Mouse (Mus musculus): ENCODE measurements around the gene Gabbr2. TPM values are rescaled to one million over a fixed set of nuclear protein-coding genes. Genes with fewer than 3 reads are reported as not detected.

Gene Gabbr2
- polyA plus RNA-seq, 1 experiment from 2014 or later = 5.5 TPM

DNA sequence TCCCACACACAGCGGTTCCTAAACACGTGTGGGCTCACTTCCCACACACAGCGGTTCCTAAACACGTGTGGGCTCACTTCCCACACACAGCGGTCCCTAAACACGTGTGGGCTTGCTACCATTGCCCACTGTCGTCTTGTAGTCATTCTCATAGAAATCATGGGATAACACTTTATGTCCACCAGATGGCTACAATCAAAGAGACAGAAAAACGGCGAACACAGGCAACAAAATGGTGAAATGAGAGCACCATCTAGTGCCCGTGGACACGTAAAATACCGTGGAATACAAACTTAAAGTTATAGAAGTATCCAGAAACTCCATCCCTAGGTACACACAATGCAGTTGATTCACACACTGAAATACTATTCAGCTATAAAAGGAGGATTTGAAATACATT, 285.9 kb downstream of the Gabbr2 start:
- Histone ChIP-seq H3K9me3 (ENCODE audit: control insufficient read depth, low read length) (no peaks in the 10 kb centered on the region), H3K27ac (ENCODE audit: low read length) (no peak overlapping the region), H3K27me3 (replicated peaks; ENCODE audit: control insufficient read depth, insufficient read depth, low read length) (no peaks in the 10 kb centered on the region), H3K4me1 (replicated peaks; ENCODE audit: control insufficient read depth, insufficient read depth, low read length) (peaks cover 16% of the 10 kb centered on the region), H3K4me3 (replicated peaks; ENCODE audit: low read length) (no peak overlapping the region), H3K9ac (replicated peaks; ENCODE audit: low read depth, low read length) (no peak overlapping the region), H3K36me3 (ENCODE audit: control insufficient read depth, insufficient read depth) (no peaks in the 10 kb centered on the region), H3K4me2 (ENCODE audit: low read length) (no peak overlapping the region)
- no peak for ATAC-seq
- 79% methylated on average over 12 of the region's 12 CpGs for WGBS

DNA sequence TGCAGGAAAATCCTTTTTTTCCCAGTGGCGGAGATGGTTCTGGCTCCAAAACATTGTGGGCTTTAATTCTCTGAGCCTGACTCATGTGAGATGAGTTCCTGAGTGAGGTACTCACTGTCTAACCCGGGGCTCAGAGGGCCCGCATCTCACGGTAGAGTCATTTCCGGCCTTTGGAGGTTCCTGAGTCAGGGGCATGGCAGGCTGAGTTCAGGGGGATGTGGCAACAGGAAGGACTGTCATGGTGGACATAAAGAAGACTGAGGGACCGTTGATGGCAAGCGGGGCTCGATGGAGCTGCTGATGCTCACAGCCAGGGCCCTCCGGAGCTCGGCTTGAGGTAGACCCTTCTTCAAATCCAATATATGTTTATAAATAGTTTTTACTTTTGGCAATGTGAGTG, 288.5 kb downstream of the Gabbr2 start:
- WGBS = 96% methylated on average over 10 of the region's 10 CpGs
- H3K4me1 ChIP-seq (replicated peaks; ENCODE audit: control insufficient read depth, insufficient read depth, low read length) = peaks cover 9% of the 10 kb centered on the region

DNA sequence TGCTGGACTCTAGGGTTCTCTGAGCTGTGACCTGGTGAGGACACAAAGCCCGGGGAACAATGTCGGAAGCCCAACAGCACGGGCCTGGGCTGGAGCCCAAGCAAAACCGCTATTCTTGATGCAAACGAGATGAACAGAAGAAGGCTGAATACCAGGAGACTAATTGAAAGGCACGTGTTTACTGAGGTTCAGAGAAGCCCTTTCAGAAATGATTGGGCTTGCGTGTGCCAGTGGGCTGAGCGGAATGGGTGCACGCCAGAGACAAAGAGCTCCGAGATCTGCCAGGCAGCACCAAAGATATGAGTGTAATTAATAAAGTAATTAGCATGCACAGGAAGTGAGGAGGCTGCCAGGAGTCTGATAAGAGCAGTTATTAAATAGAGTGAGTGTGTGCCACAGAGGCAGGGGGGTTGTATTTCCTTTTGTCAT, 291.4 kb downstream of the Gabbr2 start:
- no peak overlapping the region for H3K4me3 ChIP-seq (replicated peaks; ENCODE audit: low read length)
- H3K36me3 ChIP-seq (ENCODE audit: control insufficient read depth, insufficient read depth) = no peaks in the 10 kb centered on the region
- WGBS = 6% methylated on average over 10 of the region's 10 CpGs
- peaks cover 9% of the 10 kb centered on the region for H3K4me1 ChIP-seq (replicated peaks; ENCODE audit: control insufficient read depth, insufficient read depth, low read length)
- H3K27me3 ChIP-seq (replicated peaks; ENCODE audit: control insufficient read depth, insufficient read depth, low read length) = no peaks in the 10 kb centered on the region
- no peaks in the 10 kb centered on the region for H3K9me3 ChIP-seq (ENCODE audit: control insufficient read depth, low read length)
- H3K27ac ChIP-seq (ENCODE audit: low read length) = 0 out of 2 replicates have a peak overlapping the region, but pooled peaks have one; percentile 2
- H3K4me2 ChIP-seq (ENCODE audit: low read length) = no peak overlapping the region
- no peak overlapping the region for H3K9ac ChIP-seq (replicated peaks; ENCODE audit: low read depth, low read length)
- peak; percentile 88 for ATAC-seq

More for the DNA sequence above, 288.5 kb downstream of the Gabbr2 start:
- Histone ChIP-seq H3K27me3 (replicated peaks; ENCODE audit: control insufficient read depth, insufficient read depth, low read length) (no peaks in the 10 kb centered on the region), H3K36me3 (ENCODE audit: control insufficient read depth, insufficient read depth) (no peaks in the 10 kb centered on the region), H3K9ac (replicated peaks; ENCODE audit: low read depth, low read length) (no peak overlapping the region), H3K4me2 (ENCODE audit: low read length) (no peak overlapping the region), H3K9me3 (ENCODE audit: control insufficient read depth, low read length) (no peaks in the 10 kb centered on the region), H3K27ac (ENCODE audit: low read length) (no peak overlapping the region), H3K4me3 (replicated peaks; ENCODE audit: low read length) (no peak overlapping the region)
- no peak for ATAC-seq

DNA sequence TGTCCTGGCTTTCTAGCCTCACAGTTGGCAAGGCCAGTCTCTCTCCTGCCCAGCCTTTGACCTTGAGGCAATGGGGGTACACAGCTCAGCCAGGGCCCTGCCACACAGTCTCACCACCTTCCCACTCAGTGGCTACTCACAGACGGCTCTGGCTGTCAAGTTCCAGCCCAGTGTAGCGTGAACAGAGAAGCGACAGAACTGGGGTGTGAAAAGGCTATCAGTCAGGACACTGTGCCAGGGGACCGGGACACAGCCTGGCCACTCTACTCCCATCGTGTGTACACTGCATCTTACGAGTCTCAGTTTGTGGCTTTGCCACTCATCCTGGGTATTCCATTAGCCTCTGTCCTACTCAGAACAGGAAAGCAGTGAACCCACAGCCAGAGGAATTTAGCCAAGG, 295.2 kb downstream of the Gabbr2 start:
- Histone ChIP-seq H3K9ac (replicated peaks; ENCODE audit: low read depth, low read length) (no peak overlapping the region), H3K27ac (ENCODE audit: low read length) (no peak overlapping the region), H3K9me3 (ENCODE audit: control insufficient read depth, low read length) (no peaks in the 10 kb centered on the region), H3K4me1 (replicated peaks; ENCODE audit: control insufficient read depth, insufficient read depth, low read length) (peaks cover 9% of the 10 kb centered on the region), H3K36me3 (ENCODE audit: control insufficient read depth, insufficient read depth) (no peaks in the 10 kb centered on the region), H3K4me2 (ENCODE audit: low read length) (no peak overlapping the region), H3K4me3 (replicated peaks; ENCODE audit: low read length) (no peak overlapping the region), H3K27me3 (replicated peaks; ENCODE audit: control insufficient read depth, insufficient read depth, low read length) (no peaks in the 10 kb centered on the region)
- 83% methylated on average over 6 of the region's 6 CpGs for WGBS
- ATAC-seq = no peak

DNA sequence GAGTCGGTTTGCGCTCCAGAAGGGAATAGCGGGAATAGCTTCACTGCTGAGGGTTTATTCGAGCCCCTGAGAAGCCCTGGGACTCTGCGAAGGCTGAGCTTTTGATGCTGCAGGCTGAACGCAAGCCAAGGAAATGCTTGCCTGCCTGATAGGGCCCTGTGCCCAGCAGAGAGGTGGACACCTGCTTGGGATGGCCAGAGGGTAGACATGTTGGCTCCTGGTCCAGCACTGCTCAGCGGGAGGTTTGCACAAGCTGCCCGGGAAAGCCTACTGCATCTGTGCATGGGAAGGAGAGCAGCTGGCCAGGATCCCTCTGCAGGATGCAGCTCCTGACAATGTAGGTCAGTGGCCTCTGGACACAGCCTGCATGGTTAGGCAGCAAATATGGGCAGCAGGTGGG, 301.1 kb downstream of the Gabbr2 start:
- Histone ChIP-seq H3K4me2 (ENCODE audit: low read length) (no peak overlapping the region), H3K27ac (ENCODE audit: low read length) (no peak overlapping the region), H3K9ac (replicated peaks; ENCODE audit: low read depth, low read length) (no peak overlapping the region), H3K9me3 (ENCODE audit: control insufficient read depth, low read length) (no peaks in the 10 kb centered on the region), H3K27me3 (replicated peaks; ENCODE audit: control insufficient read depth, insufficient read depth, low read length) (no peaks in the 10 kb centered on the region; the same call in 1 of the 2 replicates), H3K4me3 (replicated peaks; ENCODE audit: low read length) (no peak overlapping the region), H3K36me3 (ENCODE audit: control insufficient read depth, insufficient read depth) (no peaks in the 10 kb centered on the region), H3K4me1 (replicated peaks; ENCODE audit: control insufficient read depth, insufficient read depth, low read length) (no peaks in the 10 kb centered on the region)
- WGBS = 76% methylated on average over 8 of the region's 8 CpGs
- ATAC-seq = no peak

DNA sequence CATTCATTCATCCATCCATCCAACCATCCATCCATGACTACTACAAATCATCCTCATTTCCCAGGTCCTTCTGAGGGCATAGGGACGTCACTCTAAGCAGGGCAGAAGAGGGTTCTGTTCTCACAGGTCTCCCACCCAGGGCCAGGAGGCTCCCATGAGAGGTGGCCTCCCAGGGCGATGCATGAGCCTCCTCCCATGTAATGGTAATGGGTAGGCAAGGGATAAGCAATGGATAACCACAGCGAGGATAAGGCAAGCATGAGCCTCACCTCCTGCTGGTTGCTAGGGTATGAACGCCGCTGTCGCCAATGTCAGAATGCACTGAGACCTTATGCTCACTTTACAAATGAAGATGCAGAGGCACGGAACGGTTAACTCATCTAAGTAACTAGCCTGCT, 301.7 kb downstream of the Gabbr2 start:
- Histone ChIP-seq H3K4me1 (replicated peaks; ENCODE audit: control insufficient read depth, insufficient read depth, low read length) (no peaks in the 10 kb centered on the region), H3K4me2 (ENCODE audit: low read length) (no peak overlapping the region), H3K27ac (ENCODE audit: low read length) (no peak overlapping the region), H3K9me3 (ENCODE audit: control insufficient read depth, low read length) (no peaks in the 10 kb centered on the region), H3K27me3 (replicated peaks; ENCODE audit: control insufficient read depth, insufficient read depth, low read length) (no peaks in the 10 kb centered on the region; the same call in 1 of the 2 replicates), H3K9ac (replicated peaks; ENCODE audit: low read depth, low read length) (no peak overlapping the region), H3K4me3 (replicated peaks; ENCODE audit: low read length) (no peak overlapping the region), H3K36me3 (ENCODE audit: control insufficient read depth, insufficient read depth) (no peaks in the 10 kb centered on the region)
- no peak for ATAC-seq
- WGBS = 84% methylated on average over 8 of the region's 8 CpGs

DNA sequence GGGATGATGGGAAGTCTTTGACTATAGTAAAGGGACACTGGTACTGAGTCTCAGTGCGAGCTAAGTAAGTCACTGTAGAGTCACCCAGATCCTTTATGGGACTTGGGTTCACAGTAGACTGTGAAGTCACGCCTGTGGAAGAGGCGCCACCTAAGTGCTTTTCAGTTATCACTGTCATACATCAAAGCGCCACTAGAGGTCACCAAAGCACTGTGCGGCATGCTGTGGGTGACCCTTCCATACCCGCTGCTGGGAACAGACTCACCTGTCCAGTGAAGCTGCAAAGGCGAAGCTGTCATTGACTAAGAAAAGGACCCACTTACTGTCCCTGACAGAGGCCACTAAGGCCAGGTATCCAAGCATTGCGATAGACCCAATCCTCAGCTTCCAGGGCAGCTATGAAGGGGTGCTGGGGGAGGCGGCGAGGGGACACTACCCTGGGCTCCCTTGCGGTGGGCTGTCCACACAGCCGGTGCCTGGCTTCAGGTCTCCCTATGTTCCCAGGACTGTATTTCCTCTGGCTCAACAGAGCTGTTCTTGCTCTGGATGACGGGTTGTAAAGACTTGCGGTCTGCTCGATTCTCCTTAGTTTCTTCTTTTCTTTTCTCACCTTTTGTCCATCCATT, 302.2 kb downstream of the Gabbr2 start:
- H3K9ac ChIP-seq (replicated peaks; ENCODE audit: low read depth, low read length) = no peak overlapping the region
- H3K4me3 ChIP-seq (replicated peaks; ENCODE audit: low read length) = no peak overlapping the region
- 47% methylated on average over 15 of the region's 15 CpGs for WGBS
- H3K27ac ChIP-seq (ENCODE audit: low read length) = no peak overlapping the region
- no peaks in the 10 kb centered on the region for H3K36me3 ChIP-seq (ENCODE audit: control insufficient read depth, insufficient read depth)
- H3K4me2 ChIP-seq (ENCODE audit: low read length) = no peak overlapping the region
- ATAC-seq = peak; percentile 71
- H3K9me3 ChIP-seq (ENCODE audit: control insufficient read depth, low read length) = no peaks in the 10 kb centered on the region
- no peaks in the 10 kb centered on the region; the same call in 1 of the 2 replicates for H3K27me3 ChIP-seq (replicated peaks; ENCODE audit: control insufficient read depth, insufficient read depth, low read length)
- no peaks in the 10 kb centered on the region for H3K4me1 ChIP-seq (replicated peaks; ENCODE audit: control insufficient read depth, insufficient read depth, low read length)

DNA sequence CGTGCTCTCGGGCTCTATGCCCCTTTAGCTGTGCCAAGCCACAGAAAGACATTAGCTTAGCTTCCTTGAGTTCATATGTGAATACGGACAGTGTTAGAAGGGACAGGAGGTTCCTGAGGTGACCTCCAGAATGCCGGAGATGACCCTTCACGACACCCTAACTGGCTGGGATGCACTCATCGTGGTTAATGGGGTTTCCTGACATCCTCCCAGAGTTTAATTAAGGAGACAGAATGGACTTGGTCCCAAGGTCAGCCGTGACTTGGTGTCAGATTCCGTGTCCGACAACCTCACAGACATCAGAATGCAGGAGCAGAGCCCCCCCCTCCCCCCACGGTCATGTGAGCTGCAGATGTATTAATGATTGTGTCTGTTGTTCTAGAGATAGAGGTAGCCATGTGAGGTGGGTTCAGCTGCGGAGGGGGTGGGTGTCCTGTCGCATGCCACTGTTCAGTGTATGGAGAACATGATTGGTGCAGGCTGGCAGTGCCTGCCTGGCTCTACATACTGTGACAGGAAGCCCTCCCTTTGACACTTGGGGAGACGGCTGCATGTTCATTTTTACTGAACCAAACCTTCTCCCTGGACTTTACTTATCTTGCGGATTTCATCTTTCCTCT, 303.4 kb downstream of the Gabbr2 start:
- Histone ChIP-seq H3K9ac (replicated peaks; ENCODE audit: low read depth, low read length) (no peak overlapping the region), H3K27me3 (replicated peaks; ENCODE audit: control insufficient read depth, insufficient read depth, low read length) (no peaks in the 10 kb centered on the region; the same call in 1 of the 2 replicates), H3K4me3 (replicated peaks; ENCODE audit: low read length) (no peak overlapping the region), H3K27ac (ENCODE audit: low read length) (no peak overlapping the region), H3K9me3 (ENCODE audit: control insufficient read depth, low read length) (no peaks in the 10 kb centered on the region), H3K36me3 (ENCODE audit: control insufficient read depth, insufficient read depth) (no peaks in the 10 kb centered on the region), H3K4me1 (replicated peaks; ENCODE audit: control insufficient read depth, insufficient read depth, low read length) (no peaks in the 10 kb centered on the region; the same call in 1 of the 2 replicates), H3K4me2 (ENCODE audit: low read length) (no peak overlapping the region)
- ATAC-seq = no peak
- WGBS = 81% methylated on average over 14 of the region's 14 CpGs

DNA sequence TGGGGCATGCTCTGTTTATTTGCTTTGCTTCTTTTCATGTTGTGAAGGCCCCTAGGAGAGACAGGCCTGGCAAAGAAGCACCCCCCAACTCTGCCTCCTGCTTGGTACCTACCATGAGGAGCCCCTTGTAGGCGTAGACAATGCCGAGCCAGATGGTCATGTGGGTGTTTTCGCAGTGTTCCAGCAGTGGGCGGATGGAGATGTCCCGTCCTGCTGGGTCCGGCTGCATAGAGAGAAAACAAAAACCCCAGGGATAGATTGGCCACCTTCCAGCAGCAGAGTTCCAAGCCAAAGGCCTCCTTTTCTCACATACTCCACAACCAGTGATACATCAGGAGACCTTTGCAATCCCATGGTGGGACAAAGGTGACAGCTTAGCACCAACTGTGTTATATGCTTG, 307.5 kb downstream of the Gabbr2 start:
- Histone ChIP-seq H3K4me1 (replicated peaks; ENCODE audit: control insufficient read depth, insufficient read depth, low read length) (no peaks in the 10 kb centered on the region; the same call in 1 of the 2 replicates), H3K36me3 (ENCODE audit: control insufficient read depth, insufficient read depth) (no peaks in the 10 kb centered on the region), H3K4me3 (replicated peaks; ENCODE audit: low read length) (no peak overlapping the region)

More for the DNA sequence above, 307.5 kb downstream of the Gabbr2 start:
- Histone ChIP-seq H3K9me3 (ENCODE audit: control insufficient read depth, low read length) (no peaks in the 10 kb centered on the region), H3K27ac (ENCODE audit: low read length) (no peak overlapping the region), H3K9ac (replicated peaks; ENCODE audit: low read depth, low read length) (no peak overlapping the region), H3K4me2 (ENCODE audit: low read length) (no peak overlapping the region), H3K27me3 (replicated peaks; ENCODE audit: control insufficient read depth, insufficient read depth, low read length) (no peaks in the 10 kb centered on the region; the same call in 1 of the 2 replicates)
- 25% methylated on average over 6 of the region's 6 CpGs for WGBS
- 0 out of 2 replicates have a peak, but pooled peaks have one; percentile 43 for ATAC-seq

Measured in forebrain, embryonic 16.5 days (tissue).